Mouse (Mus musculus) CH12.LX (cell line): ENCODE measurements around the gene Erc1. TPM values are rescaled to one million over a fixed set of nuclear protein-coding genes. Genes with fewer than 3 reads are reported as not detected.

Source experiments
- DNase-seq: peaks from one replicate; pipeline ENCODE4 v3.0.0-alpha.2; 2013; ENCODE audit errors: extremely low read depth
- H3K27ac ChIP-seq: 2 replicates; pipeline ENCODE4 v1.5.1; 2012; ENCODE audit warnings: low read depth, mild to moderate bottlenecking, control low read depth, moderate library complexity; ENCODE audit not compliant: insufficient read depth
- H3K27me3 ChIP-seq: replicated peaks from 2 replicates; pipeline ENCODE3; 2012; ENCODE audit warnings: inconsistent platforms
- H3K36me3 ChIP-seq, 2 experiments: replicated peaks in 1 of 2; 2 replicates each; pipeline versions ENCODE3 to v1.6.1; 2012; ENCODE audit warnings: inconsistent platforms in 1 of 2, low read length in 1 of 2, mild to moderate bottlenecking in 1 of 2, mixed read lengths in 1 of 2, moderate library complexity in 1 of 2; ENCODE audit not compliant: control insufficient read depth in 1 of 2, insufficient read depth in 1 of 2
- H3K4me1 ChIP-seq, 2 experiments: 2 replicates each; pipeline ENCODE4 v1.6.1; 2012; ENCODE audit warnings: inconsistent platforms in 1 of 2, moderate library complexity in 1 of 2; ENCODE audit not compliant: insufficient read depth in 2 of 2, control insufficient read depth in 1 of 2
- H3K4me2 ChIP-seq: 2 replicates; pipeline ENCODE4 v1.6.1; 2012; ENCODE audit warnings: low read depth, mild to moderate bottlenecking, control low read depth; ENCODE audit not compliant: poor library complexity, insufficient read depth, severe bottlenecking
- H3K4me3 ChIP-seq, 3 experiments: fragments of 150-350 bp in 1 of 3; sonication (generic) in 1 of 3; replicated peaks in 1 of 3; 2 replicates each; pipeline versions ENCODE3 to v1.5.1; 2011 to 2012; ENCODE audit warnings: low read depth in 2 of 3, low read length in 2 of 3, mild to moderate bottlenecking in 2 of 3, moderate library complexity in 2 of 3, control low read depth in 1 of 3, improper control_type of control experiment in 1 of 3, inconsistent platforms in 1 of 3, mixed read lengths in 1 of 3; ENCODE audit not compliant: poor library complexity in 1 of 3
- H3K79me2 ChIP-seq: replicated peaks from 2 replicates; pipeline ENCODE4 v1.6.1; 2012; ENCODE audit warnings: mild to moderate bottlenecking, moderate library complexity; ENCODE audit not compliant: control insufficient read depth, poor library complexity, insufficient read depth, severe bottlenecking; ENCODE audit errors: extremely low read depth
- H3K9ac ChIP-seq: 2 replicates; pipeline ENCODE4 v1.6.1; 2012; ENCODE audit warnings: low read depth, mild to moderate bottlenecking, control low read depth, moderate library complexity; ENCODE audit not compliant: insufficient read depth
- H3K9me3 ChIP-seq: replicated peaks from 2 replicates; pipeline ENCODE3; 2012; ENCODE audit warnings: low read length, inconsistent platforms, mixed read lengths
- CHD2 ChIP-seq: IDR thresholded peaks from 2 replicates; pipeline ENCODE4 v1.6.1; 2011; ENCODE audit warnings: low read length, improper control_type of control experiment
- CTCF ChIP-seq, 2 experiments: IDR thresholded peaks in 1 of 2; conservative IDR thresholded peaks in 1 of 2; 2 replicates each; pipeline ENCODE4 v1.5.1; 2011 to 2012; ENCODE audit warnings: low read depth in 2 of 2, low read length in 2 of 2, improper control_type of control experiment in 1 of 2, inconsistent platforms in 1 of 2, mild to moderate bottlenecking in 1 of 2, moderate library complexity in 1 of 2
- E2F4 ChIP-seq: IDR thresholded peaks from 2 replicates; pipeline ENCODE4 v1.6.1; 2011; ENCODE audit warnings: low read depth, low read length, improper control_type of control experiment; ENCODE audit not compliant: insufficient replicate concordance
- ELF1 ChIP-seq: IDR thresholded peaks from 2 replicates; pipeline ENCODE4 v1.6.1; 2014; ENCODE audit warnings: low read depth, mild to moderate bottlenecking, inconsistent platforms, low read length, improper control_type of control experiment
- EP300 ChIP-seq: IDR thresholded peaks from 2 replicates; pipeline ENCODE4 v1.6.1; 2011; ENCODE audit warnings: low read length, improper control_type of control experiment
- ETS1 ChIP-seq: conservative IDR thresholded peaks from 2 replicates; pipeline ENCODE4 v1.6.1; 2012; ENCODE audit warnings: low read depth, mild to moderate bottlenecking, inconsistent platforms, low read length, improper control_type of control experiment, moderate library complexity
- GABPA ChIP-seq: IDR thresholded peaks from 2 replicates; pipeline ENCODE4 v1.6.1; 2012; ENCODE audit warnings: low read depth, low read length, improper control_type of control experiment, inconsistent platforms; ENCODE audit not compliant: insufficient replicate concordance
- HCFC1 ChIP-seq: IDR thresholded peaks from 2 replicates; pipeline ENCODE4 v1.6.1; 2012; ENCODE audit warnings: low read depth, mild to moderate bottlenecking, inconsistent platforms, low read length, improper control_type of control experiment
- IRF4 ChIP-seq: IDR thresholded peaks from 2 replicates; pipeline ENCODE4 v1.6.1; 2014; ENCODE audit warnings: low read depth, mild to moderate bottlenecking, inconsistent platforms, low read length, improper control_type of control experiment
- JUN ChIP-seq: IDR thresholded peaks from 2 replicates; pipeline ENCODE4 v1.6.1; 2011; ENCODE audit warnings: low read depth, mild to moderate bottlenecking, low read length, improper control_type of control experiment, moderate library complexity; ENCODE audit not compliant: insufficient read depth
- JUND ChIP-seq: conservative IDR thresholded peaks from 2 replicates; pipeline ENCODE4 v1.6.1; 2011; ENCODE audit warnings: low read depth, low read length, improper control_type of control experiment
- KAT2A ChIP-seq: IDR thresholded peaks from 2 replicates; pipeline ENCODE4 v1.6.1; 2012; ENCODE audit warnings: low read length, improper control_type of control experiment, inconsistent platforms; ENCODE audit not compliant: insufficient replicate concordance
- MAFK ChIP-seq: IDR thresholded peaks from 2 replicates; pipeline ENCODE4 v1.6.1; 2011; ENCODE audit warnings: low read length, improper control_type of control experiment; ENCODE audit not compliant: insufficient replicate concordance
- MAX ChIP-seq: IDR thresholded peaks from 2 replicates; pipeline ENCODE4 v1.6.1; 2011; ENCODE audit warnings: low read length, improper control_type of control experiment
- MAZ ChIP-seq: IDR thresholded peaks from 2 replicates; pipeline ENCODE4 v1.6.1; 2012; ENCODE audit warnings: low read depth, mild to moderate bottlenecking, inconsistent platforms, low read length, improper control_type of control experiment, moderate library complexity
- MEF2A ChIP-seq: IDR thresholded peaks from 2 replicates; pipeline ENCODE4 v1.6.1; 2014; ENCODE audit warnings: low read depth, mild to moderate bottlenecking, inconsistent platforms, low read length, improper control_type of control experiment, borderline replicate concordance
- MXI1 ChIP-seq: IDR thresholded peaks from 2 replicates; pipeline ENCODE4 v1.6.1; 2011; ENCODE audit warnings: mild to moderate bottlenecking, low read depth, low read length, improper control_type of control experiment
- MYC ChIP-seq: IDR thresholded peaks from 2 replicates; pipeline ENCODE4 v1.6.1; 2011; ENCODE audit warnings: low read depth, mild to moderate bottlenecking, improper control_type of control experiment, low read length
- NELFE ChIP-seq: IDR thresholded peaks from 2 replicates; pipeline ENCODE4 v1.6.1; 2011; ENCODE audit warnings: low read depth, low read length, improper control_type of control experiment
- TBP ChIP-seq: conservative IDR thresholded peaks from 2 replicates; pipeline ENCODE4 v1.6.1; 2011; ENCODE audit warnings: low read depth, low read length, improper control_type of control experiment
- USF1 ChIP-seq: IDR thresholded peaks from 2 replicates; pipeline ENCODE4 v1.6.1; 2014; ENCODE audit warnings: low read depth, mild to moderate bottlenecking, inconsistent platforms, low read length, improper control_type of control experiment
- USF2 ChIP-seq: conservative IDR thresholded peaks from 2 replicates; pipeline ENCODE4 v1.6.1; 2011; ENCODE audit warnings: low read depth, low read length, improper control_type of control experiment
- dilution Hi-C: fragments of 300-500 bp; cut with MboI; formaldehyde crosslinking; loops from 2 replicates; pipeline ENCODE4 v1.14.3; 2020; ENCODE audit warnings: low sequenced_read_pairs; ENCODE audit not compliant: extremely low pct_unique_long_range_greater_than_20kb, extremely low pct_ligation_motif_present
- in situ Hi-C: fragments of 300-500 bp; cut with MboI; formaldehyde crosslinking; loops from 3 replicates; pipeline ENCODE4 v1.14.3; 2019; ENCODE audit warnings: low sequenced_read_pairs, low pct_ligation_motif_present, low pct_unique_long_range_greater_than_20kb, mixed read lengths
- polyA plus RNA-seq: library from polyadenylated mRNA; unstranded; fragments of >175 nt; gene quantifications from 2 replicates; pipeline ENCODE4 v1.2.1, GENCODE M21; 2012; ENCODE audit warnings: low read depth; ENCODE audit not compliant: insufficient read length
- total RNA-seq, 2 experiments: library from RNA; depleted of rRNA; stranded (reverse); fragments of 300-350 nt in 1 of 2; fragments of >200 nt in 1 of 2; gene quantifications; 2 replicates each; pipeline ENCODE4 v1.2.3; 2012 to 2014

Erc1 gene
- total and polyA plus RNA-seq, 3 experiments = 1.4 to 3.3 (median 2.5) TPM

GRCm38 (mm10) chr6:119792562-119792961 lies 55.4 kb downstream of the Erc1 start (continued):
- TF ChIP-seq KAT2A = no peak
- TF ChIP-seq JUN = no peak
- no peak for TF ChIP-seq ELF1
- no peak for TF ChIP-seq EP300
- 0 out of 2 replicates have a peak, but pooled peaks have one; percentile 20 for TF ChIP-seq JUND
- 0 out of 2 replicates have a peak, but pooled peaks have one; percentile 23 for TF ChIP-seq IRF4
- TF ChIP-seq, all 38 proteins: peak for 7

- H3K9me3 ChIP-seq = no peaks in the 10 kb centered on the region
- dilution Hi-C loops = no loop called here
- no peak overlapping the region for H3K4me2 ChIP-seq
- no peak for DNase-seq
- H3K4me1 ChIP-seq = no peaks in the 10 kb centered on the region
- no peaks in the 10 kb centered on the region for H3K27me3 ChIP-seq
- no peak overlapping the region for H3K9ac ChIP-seq
- no peaks in the 10 kb centered on the region for H3K79me2 ChIP-seq
- in situ Hi-C loops = loop anchor here (25.0 kb wide), 2 partner anchors 295 to 530 kb away; partner anchors contain the start of gene Fbxl14
- H3K27ac ChIP-seq = no peak overlapping the region
- peaks cover 0 to 3% of the 10 kb centered on the region in 2 experiments for H3K36me3 ChIP-seq
- TF ChIP-seq IRF4 = no peak
- TF ChIP-seq USF2 = no peak
- no peak for TF ChIP-seq USF1
- no peak for TF ChIP-seq JUND
- no peak for TF ChIP-seq GABPA
- no peak for TF ChIP-seq CTCF (conservative IDR thresholded peaks at IDR 0.05 in 1 of 2, IDR thresholded peaks at IDR 0.05 in 1 of 2; ENCODE audit: low read depth in 2 of 2, low read length in 2 of 2)
- TF ChIP-seq ETS1 = no peak
- no peak for TF ChIP-seq MEF2A
- no peak for TF ChIP-seq MXI1
- no peak for TF ChIP-seq ELF1
- TF ChIP-seq MYC = no peak
- no peak for TF ChIP-seq HCFC1
- TF ChIP-seq TBP = no peak
- TF ChIP-seq E2F4 = no peak
- TF ChIP-seq MAZ = no peak
- no peak for TF ChIP-seq MAFK
- no peak for TF ChIP-seq MAX
- TF ChIP-seq NELFE = no peak
- TF ChIP-seq CHD2 = no peak
- H3K4me3 ChIP-seq = no peak overlapping the region
These were observed 65.6 kb downstream of the Erc1 start for GRCm38 (mm10) chr6:119782416-119782815.
